Mouse (Mus musculus): ENCODE data around the gene Olfr1118. TPM values are rescaled to one million over a fixed set of nuclear protein-coding genes. Genes with fewer than 3 reads are reported as not detected.

The Olfr1118 gene
- total RNA-seq (2023): not detected

DNA sequence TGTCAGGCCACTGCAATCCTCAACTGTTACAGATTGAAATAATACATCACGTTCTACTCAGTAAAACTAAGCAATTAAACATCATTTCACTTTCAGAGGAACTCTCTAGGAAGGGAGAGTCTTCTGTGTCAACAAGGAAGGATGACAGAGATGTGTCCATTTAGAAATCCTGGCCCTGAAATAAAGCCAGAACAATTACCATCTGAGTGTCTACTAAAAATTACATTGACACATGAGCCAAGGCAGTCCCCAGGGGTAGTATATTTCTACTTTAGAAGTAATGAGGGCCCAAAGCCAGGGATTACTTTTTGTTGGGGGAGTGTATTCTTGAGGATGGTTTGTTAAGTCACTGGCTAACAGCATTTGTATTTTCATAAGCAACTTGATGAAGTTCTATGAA, at the start of gene Olfr1118:
TSS of gene Olfr1118 (plus strand) at position 301 of the 400 bp plus-strand sequence.

DNA sequence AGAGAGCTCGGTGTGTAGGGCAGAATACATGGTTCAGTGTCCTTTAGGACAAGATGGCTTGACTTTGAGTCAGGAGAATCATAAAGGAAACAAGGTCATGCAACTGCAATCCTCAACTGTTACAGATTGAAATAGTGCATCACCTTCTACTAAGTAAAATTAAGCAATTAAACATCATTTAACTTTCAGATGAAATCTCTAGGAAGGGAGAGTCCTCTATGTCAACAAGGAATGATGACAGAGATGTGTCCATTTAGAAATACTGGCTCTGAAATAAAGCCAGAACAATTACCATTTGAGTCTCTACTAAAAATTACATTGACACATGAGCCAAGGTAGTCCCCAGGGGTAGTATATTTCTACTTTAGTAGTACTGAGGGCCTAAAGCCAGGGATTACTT, 40.1 kb upstream of the Olfr1118 start, which contains the start of gene Olfr1116:
TSS of gene Olfr1116 (plus strand) at position 301 of the 400 bp plus-strand sequence.

DNA sequence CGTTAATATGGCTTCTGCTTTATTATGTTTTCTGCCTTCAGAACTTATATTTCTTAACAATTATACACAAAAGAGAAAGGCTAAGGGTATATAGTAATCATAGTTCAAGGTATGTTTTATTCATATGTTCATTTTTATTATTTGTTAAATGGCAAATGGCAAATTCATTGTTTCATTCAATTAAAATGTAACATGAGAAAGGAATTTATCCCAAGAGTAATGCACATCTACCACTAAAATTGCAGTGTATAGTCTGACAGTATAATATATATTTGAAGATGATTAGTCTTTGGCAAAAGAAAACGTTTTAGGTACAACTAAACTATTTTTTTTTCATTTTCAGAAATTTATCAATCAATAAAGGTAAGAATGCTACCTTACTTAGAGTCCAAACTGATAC, 47.1 kb downstream of the Olfr1118 start, which contains the start of gene Olfr1120:
TSS of gene Olfr1120 (plus strand) at position 301 of the 400 bp plus-strand sequence.

Other genes starting within 250 kb of the Olfr1118 start
- not detected for gene Olfr1107, start 231.8 kb upstream of the Olfr1118 start, total RNA-seq (2023)
- not detected for gene Olfr1109, start 211.6 kb upstream of the Olfr1118 start, total RNA-seq (2023)
- gene Olfr259, start 193.0 kb upstream of the Olfr1118 start, total RNA-seq (2023): not detected
- not detected for gene Olfr1110, start 167.3 kb upstream of the Olfr1118 start, total RNA-seq (2023)
- gene Olfr1111, start 155.0 kb upstream of the Olfr1118 start, total RNA-seq (2023): not detected
- gene Olfr1112, start 119.8 kb upstream of the Olfr1118 start, total RNA-seq (2023): not detected
- not detected for gene Olfr1113, start 98.6 kb upstream of the Olfr1118 start, total RNA-seq (2023)
- gene Olfr1115, start 59.6 kb upstream of the Olfr1118 start, total RNA-seq (2023): not detected
- gene Olfr1116, start 40.0 kb upstream of the Olfr1118 start, total RNA-seq (2023): not detected
- not detected for gene Olfr1120, start 47.2 kb downstream of the Olfr1118 start, total RNA-seq (2023)
- not detected for gene Olfr1121, start 62.3 kb downstream of the Olfr1118 start, total RNA-seq (2023)
- gene Olfr1122, start 78.3 kb downstream of the Olfr1118 start, total RNA-seq (2023): 0.21 TPM
- not detected for gene Olfr1123, start 109.1 kb downstream of the Olfr1118 start, total RNA-seq (2023)
- not detected for gene Olfr1124, start 122.7 kb downstream of the Olfr1118 start, total RNA-seq (2023)
- not detected for gene Olfr1126, start 146.4 kb downstream of the Olfr1118 start, total RNA-seq (2023)
- gene Pramel7, start 189.5 kb downstream of the Olfr1118 start, total RNA-seq (2023): not detected
- gene Pramel6, start 199.0 kb downstream of the Olfr1118 start, total RNA-seq (2023): not detected
- gene Olfr153, start 224.2 kb downstream of the Olfr1118 start, total RNA-seq (2023): not detected
- gene Olfr1128, start 238.0 kb downstream of the Olfr1118 start, total RNA-seq (2023): not detected

All from CD4-positive naive resting alpha-beta T cell, adult 57 days (primary cell).